ENCODE assay signal across 28 mouse cellular contexts in genomic region chr11:119598856-119599255, GRCm38 (mm10). TPM values are rescaled to one million over a fixed set of nuclear protein-coding genes. Genes with fewer than 3 reads are reported as not detected.
A peak's percentile ranks its signal among the peaks of the same experiment; 100 is the strongest.
DNase-seq lines count a peak whose midpoint lies in the region; ATAC-seq lines count a peak whose summit lies in the region.
"Had no signal": no experiment of that assay in that cellular context is flagged by ENCODE, and none has a peak within 500 bp of the region (broad histone marks: within the 10 kb centered on the region; RNA-seq: fewer than 3 reads in every experiment).

No protein-coding gene starts in this region.

- H3K4me2 ChIP-seq in embryonic facial prominence, embryonic 13.5 days = no peak overlapping the region
- no peak overlapping the region for H3K4me2 ChIP-seq in limb, embryonic 12.5 days
- no peak overlapping the region for H3K4me2 ChIP-seq in hindbrain, embryonic 16.5 days (ENCODE audit: low read length)
- H3K4me2 ChIP-seq: embryonic facial prominence, embryonic 15.5 days; heart, embryonic 12.5 days; heart, embryonic 15.5 days; hindbrain, embryonic 13.5 days had no signal

- H3K27ac ChIP-seq in embryonic facial prominence, embryonic 13.5 days = no peak overlapping the region
- peak overlapping the region; percentile 51 for H3K27ac ChIP-seq in limb, embryonic 12.5 days
- H3K27ac ChIP-seq in hindbrain, embryonic 16.5 days (ENCODE audit: low read depth, low read length) = no peak overlapping the region
- H3K27ac ChIP-seq: embryonic facial prominence, embryonic 15.5 days; heart, embryonic 15.5 days; hindbrain, embryonic 10.5 days; hindbrain, embryonic 13.5 days; hindbrain, postnatal 0 days had no signal

- no peaks in the 10 kb centered on the region for H3K36me3 ChIP-seq in embryonic facial prominence, embryonic 13.5 days
- no peaks in the 10 kb centered on the region for H3K36me3 ChIP-seq in limb, embryonic 12.5 days
- H3K36me3 ChIP-seq in hindbrain, embryonic 16.5 days (ENCODE audit: control insufficient read depth, insufficient read depth, low read length) = no peaks in the 10 kb centered on the region
- H3K36me3 ChIP-seq: embryonic facial prominence, embryonic 15.5 days; G1E; heart, embryonic 12.5 days; heart, embryonic 15.5 days; hindbrain, embryonic 10.5 days; hindbrain, embryonic 13.5 days had no signal

- no peak for ATAC-seq in embryonic facial prominence, embryonic 13.5 days (ENCODE audit: insufficient number of reproducible peaks, insufficient read depth, low FRiP score, low TSS enrichment, low read depth)
- ATAC-seq in limb, embryonic 12.5 days (ENCODE audit: insufficient number of reproducible peaks, insufficient read depth, low FRiP score, low TSS enrichment, low read depth) = no peak
- no peak for ATAC-seq in activated CD4-positive, CD25-positive, alpha-beta regulatory T cell, adult 4 months
- ATAC-seq in hindbrain, embryonic 16.5 days = no peak
- ATAC-seq: forebrain, embryonic 14.5 days; forebrain, postnatal 0 days; hindbrain, postnatal 0 days; inflammation-experienced regulatory T-cells, adult 6 months had no signal

- peaks cover 12% of the 10 kb centered on the region for H3K27me3 ChIP-seq in embryonic facial prominence, embryonic 13.5 days
- peaks cover 5% of the 10 kb centered on the region; the same call in 1 of the 2 replicates for H3K27me3 ChIP-seq in limb, embryonic 12.5 days
- no peaks in the 10 kb centered on the region for H3K27me3 ChIP-seq in hindbrain, embryonic 16.5 days (replicated peaks; ENCODE audit: control insufficient read depth, insufficient read depth, low read length)
- H3K27me3 ChIP-seq: embryonic facial prominence, embryonic 15.5 days; heart, embryonic 15.5 days had no signal

- DNase-seq in NIH3T3 (ENCODE audit: low read depth) = peak; percentile 64
- no peak for DNase-seq in thymus, adult 18-20 months
- no peak for DNase-seq in retina, embryonic 14.5 days (ENCODE audit: low spot score)
- DNase-seq: adrenal gland, adult 2 months; adrenal gland, postnatal 14 days; B cell, adult 2 months; cerebellum, adult 11 months; cerebellum, adult 2 months; cerebellum, adult 9-11 months; cerebellum, postnatal 25 days; forebrain, postnatal 0 days; gastrocnemius, postnatal 25 days; heart, adult 18-20 months; heart, postnatal 10 days; heart, postnatal 36 days had no signal

- H3K9ac ChIP-seq in embryonic facial prominence, embryonic 13.5 days = peak overlapping the region; percentile 55; the same call in 1 of the 2 replicates
- H3K9ac ChIP-seq in limb, embryonic 12.5 days (replicated peaks) = no peak overlapping the region
- no peak overlapping the region for H3K9ac ChIP-seq in hindbrain, embryonic 16.5 days (ENCODE audit: low read depth, low read length)
- H3K9ac ChIP-seq: embryonic facial prominence, embryonic 15.5 days; forebrain, postnatal 0 days; heart, embryonic 12.5 days; heart, embryonic 15.5 days; hindbrain, embryonic 13.5 days had no signal

- no peak overlapping the region for H3K4me3 ChIP-seq in embryonic facial prominence, embryonic 13.5 days
- H3K4me3 ChIP-seq in limb, embryonic 12.5 days (replicated peaks) = no peak overlapping the region
- H3K4me3 ChIP-seq in hindbrain, embryonic 16.5 days (ENCODE audit: low read length) = no peak overlapping the region
- H3K4me3 ChIP-seq: embryonic facial prominence, embryonic 15.5 days; heart, embryonic 12.5 days; heart, embryonic 15.5 days; hindbrain, embryonic 10.5 days; hindbrain, embryonic 13.5 days had no signal

- H3K4me1 ChIP-seq in embryonic facial prominence, embryonic 13.5 days = peaks cover 11% of the 10 kb centered on the region
- peaks cover 15% of the 10 kb centered on the region for H3K4me1 ChIP-seq in limb, embryonic 12.5 days (replicated peaks)
- H3K4me1 ChIP-seq in hindbrain, embryonic 16.5 days (ENCODE audit: control insufficient read depth, insufficient read depth, low read depth, low read length) = peaks cover 3% of the 10 kb centered on the region

- WGBS in embryonic facial prominence, embryonic 13.5 days = 32% methylated on average over 3 of the region's 3 CpGs
- 10% methylated on average over 3 of the region's 3 CpGs for WGBS in limb, embryonic 12.5 days
- 52% methylated on average over 3 of the region's 3 CpGs for WGBS in hindbrain, embryonic 16.5 days

- no peaks in the 10 kb centered on the region for H3K9me3 ChIP-seq in embryonic facial prominence, embryonic 13.5 days
- H3K9me3 ChIP-seq in limb, embryonic 12.5 days = no peaks in the 10 kb centered on the region
- H3K9me3 ChIP-seq in hindbrain, embryonic 16.5 days (ENCODE audit: control insufficient read depth, low read length) = no peaks in the 10 kb centered on the region
- H3K9me3 ChIP-seq: embryonic facial prominence, embryonic 15.5 days; heart, embryonic 12.5 days; heart, embryonic 15.5 days; hindbrain, embryonic 10.5 days; hindbrain, embryonic 13.5 days had no signal

RNA-seq across cellular contexts. Expression of gene Rptor, which starts 3.8 kb away (rescaled TPM):
- 10.8 and 12.5 TPM in 2 replicates for polyA plus RNA-seq in embryonic facial prominence, embryonic 13.5 days (2015; fragmentation: Nextera tagmentation; extraction: Ambion mirVana)
- 17.7 and 18.6 TPM in 2 replicates for polyA plus RNA-seq in limb, embryonic 12.5 days (2016; fragmentation: Nextera tagmentation; extraction: Ambion mirVana)
- 1 to 10 TPM; 6.1 to 6.6 TPM for polyA plus RNA-seq in activated CD4-positive, CD25-positive, alpha-beta regulatory T cell, adult 4 months (2017; shearing (Covaris generic))
- polyA plus RNA-seq in hindbrain, embryonic 16.5 days (2015; fragmentation: Nextera tagmentation; extraction: Ambion mirVana) = 8.5 and 10.1 TPM in 2 replicates

RNA-seq across cellular contexts. Expression of gene Nptx1, which starts 51.3 kb away (rescaled TPM):
- 0.60 and 0.66 TPM in 2 replicates for polyA plus RNA-seq in embryonic facial prominence, embryonic 13.5 days (2015; fragmentation: Nextera tagmentation; extraction: Ambion mirVana)
- 1.0 and 1.4 TPM in 2 replicates for polyA plus RNA-seq in limb, embryonic 12.5 days (2016; fragmentation: Nextera tagmentation; extraction: Ambion mirVana)
- polyA plus RNA-seq in activated CD4-positive, CD25-positive, alpha-beta regulatory T cell, adult 4 months (2017; shearing (Covaris generic)) = not detected
- polyA plus RNA-seq in hindbrain, embryonic 16.5 days (2015; fragmentation: Nextera tagmentation; extraction: Ambion mirVana) = 15.6 and 22.4 TPM in 2 replicates
- polyA plus RNA-seq: G1E; inflammation-experienced regulatory T-cells, adult 6 months had no signal
